Mouse (Mus musculus) small intestine, adult 2 months (tissue): Measurements from ENCODE around the gene Slc36a2. TPM values are rescaled to one million over a fixed set of nuclear protein-coding genes. Genes with fewer than 3 reads are reported as not detected.
"Not testable (repeated sequence)": the region's sequence is repeated elsewhere in the genome, so short reads cannot be mapped to it uniquely, and the experiment has no call there.

Experiments
- H3K27ac ChIP-seq: fragments of 200-500 bp; 2 replicates; pipeline ENCODE4 v1.5.1; 2012; ENCODE audit warnings: low read depth, low read length, control low read depth, inconsistent platforms; ENCODE audit not compliant: insufficient read depth
- H3K27me3 ChIP-seq: fragments of 200-500 bp; 2 replicates; pipeline ENCODE4 v1.6.1; 2012; ENCODE audit warnings: mild to moderate bottlenecking, moderate library complexity, low read length, inconsistent platforms; ENCODE audit not compliant: control insufficient read depth, insufficient read depth
- H3K36me3 ChIP-seq: fragments of 200-500 bp; 2 replicates; pipeline ENCODE4 v1.6.1; 2012; ENCODE audit warnings: mild to moderate bottlenecking, low read length, control low read depth, inconsistent platforms; ENCODE audit not compliant: control insufficient read depth, insufficient read depth
- H3K4me1 ChIP-seq: fragments of 200-500 bp; 2 replicates; pipeline ENCODE4 v1.6.1; 2012; ENCODE audit warnings: low read length, inconsistent platforms, mixed read lengths; ENCODE audit not compliant: control insufficient read depth, insufficient read depth, insufficient read length
- H3K4me3 ChIP-seq: fragments of 200-500 bp; 2 replicates; pipeline ENCODE4 v1.5.1; 2012; ENCODE audit warnings: low read depth, mild to moderate bottlenecking, control low read depth, inconsistent platforms, low read length, moderate library complexity
- CTCF ChIP-seq: fragments of 200-500 bp; IDR thresholded peaks from 2 replicates; pipeline ENCODE4 v1.5.1; 2012; ENCODE audit warnings: low read depth, mild to moderate bottlenecking, control low read depth, inconsistent platforms, low read length, moderate library complexity, mixed read lengths; ENCODE audit not compliant: insufficient replicate concordance, insufficient read length; ENCODE audit errors: extremely low read depth
- POLR2A ChIP-seq: fragments of 200-500 bp; IDR thresholded peaks from 2 replicates; pipeline ENCODE4 v1.6.1; 2012; ENCODE audit warnings: low read depth, mild to moderate bottlenecking, control low read depth, inconsistent platforms, low read length, moderate library complexity
- WGBS: fragments of 180-500 bp; shearing (Covaris S2); methylation state at CpG from one replicate; pipeline ENCODE4 v1.1.7; 2018; 5-methylcytosine and 5-hydroxymethylcytosine counted together
- polyA plus RNA-seq: library from polyadenylated mRNA; depleted of rRNA; stranded (reverse); fragments of >200 nt; gene quantifications from 2 replicates; pipeline ENCODE4 v1.2.3, GENCODE M21; 2012

The Slc36a2 gene
- polyA plus RNA-seq, 1 experiment, result 0.90 TPM

GRCm38 (mm10) chr11:55126663-55127062, 58.2 kb downstream of the Slc36a2 start:
- TF ChIP-seq CTCF (no peak), POLR2A (no peak)
- peaks cover 3% of the 10 kb centered on the region; the same call in 1 of the 2 replicates for H3K4me1 ChIP-seq
- no peak overlapping the region for H3K27ac ChIP-seq
- no peak overlapping the region for H3K4me3 ChIP-seq
- WGBS, result 48% methylated on average over 3 of the region's 3 CpGs
- no peaks in the 10 kb centered on the region for H3K27me3 ChIP-seq
- no peaks in the 10 kb centered on the region for H3K36me3 ChIP-seq

DNA sequence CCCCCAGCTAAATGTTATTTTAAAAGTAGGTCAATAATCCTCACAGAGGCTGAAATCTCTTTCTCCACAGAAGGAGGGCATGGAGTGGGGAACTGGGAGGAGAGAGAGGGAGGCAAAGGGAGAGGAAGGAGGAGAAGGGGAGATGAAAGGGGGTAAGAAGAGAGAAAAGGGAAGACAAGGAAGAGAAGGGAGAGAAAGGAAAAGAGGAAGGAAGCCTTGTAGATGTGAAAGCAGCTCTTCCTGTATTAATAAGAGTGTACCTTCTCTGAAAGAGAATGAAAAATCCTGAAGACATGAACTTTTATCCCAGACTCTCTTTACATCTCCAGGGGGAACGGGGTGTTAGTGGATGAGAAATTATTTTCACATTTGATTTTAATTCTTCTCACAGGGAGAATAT, 63.4 kb downstream of the Slc36a2 start:
- 82% methylated on average over 1 of the region's 1 CpGs for whole genome bisulfite sequencing
- H3K4me1 ChIP-seq, result peaks cover 3% of the 10 kb centered on the region; the same call in 1 of the 2 replicates
- peak overlapping the region; percentile 80; the same call in 1 of the 2 replicates for H3K27ac ChIP-seq
- H3K27me3 ChIP-seq, result no peaks in the 10 kb centered on the region
- H3K4me3 ChIP-seq, result no peak overlapping the region
- TF ChIP-seq POLR2A, result no peak
- no peak for TF ChIP-seq CTCF
- H3K36me3 ChIP-seq, result no peaks in the 10 kb centered on the region

GRCm38 (mm10) chr11:55120821-55121271, 64.0 kb downstream of the Slc36a2 start:
- TF ChIP-seq POLR2A (no peak), CTCF (no peak)
- Histone ChIP-seq H3K36me3 (no peaks in the 10 kb centered on the region), H3K27ac (peak overlapping the region; percentile 80), H3K27me3 (no peaks in the 10 kb centered on the region), H3K4me1 (no peaks in the 10 kb centered on the region), H3K4me3 (no peak overlapping the region)
- 73% methylated on average over 8 of the region's 8 CpGs for WGBS

DNA sequence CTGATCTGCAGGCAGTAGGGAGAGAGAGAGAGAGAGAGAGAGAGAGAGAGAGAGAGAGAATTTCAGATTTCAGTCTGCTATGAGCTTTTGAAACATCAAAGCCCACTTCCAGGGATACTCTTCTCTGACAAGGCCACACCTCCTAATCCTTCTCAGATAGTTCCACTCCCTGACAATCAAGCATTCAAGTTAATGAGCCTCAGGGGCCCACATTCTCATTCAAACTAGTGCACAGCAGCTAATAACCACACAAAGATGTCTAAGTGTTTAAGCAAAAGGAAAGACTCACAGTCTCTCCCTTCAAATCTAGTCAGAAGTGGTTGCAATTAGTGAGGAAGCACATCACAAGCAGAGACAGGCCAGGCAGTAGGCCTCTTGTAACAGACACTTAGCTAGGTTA, 64.6 kb downstream of the Slc36a2 start:
- Histone ChIP-seq H3K27me3 (no peaks in the 10 kb centered on the region), H3K27ac (peak overlapping the region; percentile 12), H3K36me3 (no peaks in the 10 kb centered on the region), H3K4me1 (no peaks in the 10 kb centered on the region), H3K4me3 (no peak overlapping the region)
- TF ChIP-seq POLR2A, result no peak
- no peak for TF ChIP-seq CTCF

- H3K4me1 ChIP-seq, result no peaks in the 10 kb centered on the region
- TF ChIP-seq POLR2A, result no peak
- TF ChIP-seq CTCF, result no peak
- H3K27me3 ChIP-seq, result no peaks in the 10 kb centered on the region
- H3K36me3 ChIP-seq, result no peaks in the 10 kb centered on the region
- 92% methylated on average over 2 of the region's 2 CpGs for WGBS
- H3K4me3 ChIP-seq, result no peak overlapping the region
- H3K27ac ChIP-seq, result no peak overlapping the region
These were observed 67.8 kb downstream of the Slc36a2 start for GRCm38 (mm10) chr11:55117031-55117430.

DNA sequence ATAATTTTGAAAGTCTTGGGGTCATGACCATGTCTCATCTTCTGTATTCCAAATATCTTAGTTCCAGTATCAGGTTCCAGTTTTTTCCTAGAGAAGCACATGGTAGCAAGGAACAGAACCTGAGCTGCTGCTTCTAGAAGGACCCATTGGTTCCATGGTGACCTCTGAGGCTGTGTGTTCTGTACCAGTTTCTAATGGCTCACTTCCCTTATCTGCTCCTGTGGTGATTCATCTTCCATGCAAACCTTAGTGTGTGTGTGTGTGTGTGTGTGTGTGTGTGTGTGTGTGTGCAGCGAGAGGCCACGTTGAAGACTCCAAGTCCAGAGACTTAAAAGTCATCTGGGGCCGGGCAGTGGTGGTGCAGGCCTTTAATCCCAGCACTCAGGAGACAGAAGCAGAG, 68.9 kb downstream of the Slc36a2 start:
- no peaks in the 10 kb centered on the region for H3K4me1 ChIP-seq
- no peaks in the 10 kb centered on the region for H3K27me3 ChIP-seq
- no peak overlapping the region for H3K4me3 ChIP-seq
- WGBS, result 81% methylated on average over 3 of the region's 3 CpGs
- TF ChIP-seq CTCF, result no peak
- TF ChIP-seq POLR2A, result no peak
- H3K27ac ChIP-seq, result no peak overlapping the region
- no peaks in the 10 kb centered on the region for H3K36me3 ChIP-seq

- Histone ChIP-seq H3K27me3 (no peaks in the 10 kb centered on the region), H3K36me3 (peaks cover 2% of the 10 kb centered on the region; the same call in 1 of the 2 replicates), H3K4me1 (no peaks in the 10 kb centered on the region), H3K4me3 (no peak overlapping the region), H3K27ac (0 out of 2 replicates have a peak overlapping the region, but pooled peaks have one; percentile 19)
- WGBS, result 68% methylated on average over 2 of the region's 2 CpGs
- TF ChIP-seq POLR2A, result no peak
- TF ChIP-seq CTCF, result no peak
These were observed 70.6 kb downstream of the Slc36a2 start for GRCm38 (mm10) chr11:55114291-55114690.

DNA sequence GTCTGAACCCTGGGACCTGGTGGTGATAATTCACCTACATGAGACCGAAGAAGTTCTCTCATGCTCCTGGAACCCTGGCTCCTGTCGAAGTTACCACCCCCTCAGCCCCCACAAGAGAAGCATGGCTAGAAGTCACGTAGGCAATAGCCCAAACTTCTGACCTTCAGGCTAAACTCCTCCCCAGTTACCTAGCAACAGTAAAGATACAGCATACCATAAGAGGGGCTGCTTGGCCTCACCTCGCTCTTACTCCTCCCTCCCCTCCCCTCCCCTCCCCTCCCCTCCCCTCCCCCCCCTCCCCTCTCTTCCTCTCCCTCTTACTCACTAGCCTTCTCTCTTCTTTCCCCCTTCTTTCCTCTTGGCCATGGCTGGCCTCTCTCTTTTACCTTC, 71.0 kb downstream of the Slc36a2 start:
- H3K27ac ChIP-seq, result 0 out of 2 replicates have a peak overlapping the region, but pooled peaks have one; percentile 19
- not testable (repeated sequence) for H3K4me1 ChIP-seq, H3K27me3 ChIP-seq, H3K36me3 ChIP-seq, H3K4me3 ChIP-seq
- 40% methylated on average over 4 of the region's 4 CpGs for WGBS
